Mouse (Mus musculus): ENCODE data around the gene Ccdc51. TPM values are rescaled to one million over a fixed set of nuclear protein-coding genes. Genes with fewer than 3 reads are reported as not detected.
A peak's percentile ranks its signal among the peaks of the same experiment; 100 is the strongest.

Gene Ccdc51
- polyA plus RNA-seq (2014; fragmentation: Nextera tagmentation; extraction: Ambion mirVana) = 13.4 and 15.1 TPM in 2 replicates

DNA sequence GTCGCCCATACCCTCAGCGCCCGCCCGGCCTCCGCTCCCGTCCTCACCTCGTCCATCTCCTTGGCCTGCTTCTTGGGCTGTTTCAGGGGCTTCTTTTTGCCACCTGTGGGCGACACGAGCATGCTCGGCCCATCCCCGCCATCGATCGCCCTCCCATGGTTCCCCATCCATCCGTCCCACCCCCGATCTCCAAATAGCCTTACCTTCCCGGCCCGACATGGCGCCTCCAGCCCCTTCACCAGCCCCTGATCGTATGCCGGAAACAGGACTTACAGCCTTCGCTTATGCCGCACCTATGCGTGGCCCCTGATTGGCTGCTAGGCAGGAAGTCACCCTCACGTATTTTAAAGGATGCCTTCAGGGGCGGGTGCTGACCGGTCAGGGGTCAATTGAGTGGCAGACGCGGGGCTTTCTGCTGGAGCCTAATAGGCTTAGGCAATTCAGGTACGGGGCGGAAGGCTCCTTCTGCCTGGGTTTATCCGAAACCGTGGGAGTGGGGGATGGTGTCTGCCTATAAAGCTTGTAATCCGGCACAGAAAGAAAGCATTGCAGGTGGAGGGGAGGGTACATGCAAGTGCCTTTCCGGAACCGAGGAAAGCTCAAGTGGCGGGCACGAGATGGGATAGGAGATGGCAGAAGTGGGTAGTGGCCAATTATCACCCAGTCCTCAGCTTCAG lies at the start of gene Ccdc51, which contains the start of gene Tma7:
Gene Ccdc51 (plus strand): TSS at position 370 of the 677 bp plus-strand sequence.
Gene Tma7 (minus strand): TSS at position 464 of the 677 bp plus-strand sequence.
- whole genome bisulfite sequencing = under 1% methylated on average over 37 of the region's 37 CpGs
- Histone ChIP-seq H3K9me3 (ENCODE audit: control insufficient read depth, low read length) (no peaks in the 10 kb centered on the region), H3K36me3 (ENCODE audit: control insufficient read depth, insufficient read depth, low read length) (no peaks in the 10 kb centered on the region), H3K4me1 (ENCODE audit: control insufficient read depth, insufficient read depth, low read length) (peaks cover 9% of the 10 kb centered on the region), H3K27me3 (ENCODE audit: control insufficient read depth, insufficient read depth, low read length) (no peaks in the 10 kb centered on the region), H3K9ac (ENCODE audit: low read length) (peak within 1 kb of the TSS; percentile 80), H3K27ac (ENCODE audit: low read depth, low read length) (peak within 1 kb of the TSS; percentile 27; the same call in 1 of the 2 replicates), H3K4me2 (ENCODE audit: low read depth) (peak within 1 kb of the TSS; percentile 95), H3K4me3 (ENCODE audit: low read depth, low read length) (peak within 1 kb of the TSS; percentile 84)
- peak; percentile 97 for ATAC-seq (ENCODE audit: insufficient read depth, low FRiP score, low TSS enrichment)
- DNase-seq (ENCODE audit: low spot score) = peak; percentile 88

- DNase-seq (ENCODE audit: low spot score) = peak; percentile 82
- H3K36me3 ChIP-seq (ENCODE audit: control insufficient read depth, insufficient read depth, low read length) = no peaks in the 10 kb centered on the region
- peak within 1 kb of the TSS; percentile 87 for H3K4me2 ChIP-seq (ENCODE audit: low read depth)
- no peaks in the 10 kb centered on the region for H3K27me3 ChIP-seq (ENCODE audit: control insufficient read depth, insufficient read depth, low read length)
- ATAC-seq (ENCODE audit: insufficient read depth, low FRiP score, low TSS enrichment) = peak; percentile 76
- 0% methylated on average over 37 of the region's 40 CpGs for WGBS
- peak within 1 kb of the TSS; percentile 56 for H3K4me3 ChIP-seq (ENCODE audit: low read depth, low read length)
- H3K9ac ChIP-seq (ENCODE audit: low read length) = peak within 1 kb of the TSS; percentile 73
- no peak within 1 kb of the TSS for H3K27ac ChIP-seq (ENCODE audit: low read depth, low read length)
- H3K9me3 ChIP-seq (ENCODE audit: control insufficient read depth, low read length) = no peaks in the 10 kb centered on the region
- H3K4me1 ChIP-seq (ENCODE audit: control insufficient read depth, insufficient read depth, low read length) = no peaks in the 10 kb centered on the region
Measured at GRCm38 (mm10) chr9:109038086-109038895, 44.0 kb upstream of the Ccdc51 start, which contains the start of gene Shisa5. TSS of gene Shisa5 (plus strand) at chr9:109038565.

GRCm38 (mm10) chr9:109038901-109039364 lies 43.4 kb upstream of the Ccdc51 start:
- Histone ChIP-seq H3K36me3 (ENCODE audit: control insufficient read depth, insufficient read depth, low read length) (no peaks in the 10 kb centered on the region), H3K4me2 (ENCODE audit: low read depth) (peak overlapping the region; percentile 87), H3K27ac (ENCODE audit: low read depth, low read length) (no peak overlapping the region), H3K9me3 (ENCODE audit: control insufficient read depth, low read length) (no peaks in the 10 kb centered on the region), H3K4me3 (ENCODE audit: low read depth, low read length) (peak overlapping the region; percentile 56), H3K4me1 (ENCODE audit: control insufficient read depth, insufficient read depth, low read length) (no peaks in the 10 kb centered on the region), H3K27me3 (ENCODE audit: control insufficient read depth, insufficient read depth, low read length) (no peaks in the 10 kb centered on the region), H3K9ac (ENCODE audit: low read length) (peak overlapping the region; percentile 73)
- DNase-seq (ENCODE audit: low spot score) (no peak), ATAC-seq (ENCODE audit: insufficient read depth, low FRiP score, low TSS enrichment) (no peak)
- WGBS = 21% methylated on average over 8 of the region's 8 CpGs

GRCm38 (mm10) chr9:109039681-109040080 lies 42.6 kb upstream of the Ccdc51 start:
- no peaks in the 10 kb centered on the region for H3K9me3 ChIP-seq (ENCODE audit: control insufficient read depth, low read length)
- no peaks in the 10 kb centered on the region for H3K27me3 ChIP-seq (ENCODE audit: control insufficient read depth, insufficient read depth, low read length)
- DNase-seq (ENCODE audit: low spot score) (no peak), ATAC-seq (ENCODE audit: insufficient read depth, low FRiP score, low TSS enrichment) (no peak)
- 87% methylated on average over 4 of the region's 4 CpGs for WGBS
- no peak overlapping the region for H3K9ac ChIP-seq (ENCODE audit: low read length)
- H3K4me3 ChIP-seq (ENCODE audit: low read depth, low read length) = no peak overlapping the region
- H3K4me1 ChIP-seq (ENCODE audit: control insufficient read depth, insufficient read depth, low read length) = no peaks in the 10 kb centered on the region
- no peak overlapping the region for H3K4me2 ChIP-seq (ENCODE audit: low read depth)
- H3K36me3 ChIP-seq (ENCODE audit: control insufficient read depth, insufficient read depth, low read length) = no peaks in the 10 kb centered on the region
- no peak overlapping the region for H3K27ac ChIP-seq (ENCODE audit: low read depth, low read length)

DNA sequence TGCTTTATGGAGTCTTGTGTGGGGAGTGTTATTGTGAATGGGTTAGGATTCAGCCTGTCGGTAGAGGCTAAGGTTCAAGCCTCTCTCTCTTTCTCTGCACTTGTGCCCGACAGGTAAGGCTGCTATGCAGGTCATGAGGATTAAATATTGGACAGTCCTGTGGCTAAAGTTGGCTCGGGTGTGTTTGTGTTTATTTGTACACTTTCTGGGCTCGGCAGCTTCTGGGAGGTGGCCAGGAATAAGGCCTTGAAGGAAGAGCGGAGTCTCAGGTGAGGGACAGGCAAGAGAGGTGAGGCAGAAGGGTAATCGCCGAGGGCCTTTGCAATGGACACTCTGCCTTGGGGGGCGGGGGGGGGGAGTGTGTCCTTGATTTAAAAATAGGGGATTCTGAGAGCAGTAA lies 42.1 kb upstream of the Ccdc51 start:
- no peak for ATAC-seq (ENCODE audit: insufficient read depth, low FRiP score, low TSS enrichment)
- H3K36me3 ChIP-seq (ENCODE audit: control insufficient read depth, insufficient read depth, low read length) = no peaks in the 10 kb centered on the region
- no peaks in the 10 kb centered on the region for H3K4me1 ChIP-seq (ENCODE audit: control insufficient read depth, insufficient read depth, low read length)
- no peak overlapping the region for H3K9ac ChIP-seq (ENCODE audit: low read length)
- 82% methylated on average over 8 of the region's 8 CpGs for WGBS
- H3K27ac ChIP-seq (ENCODE audit: low read depth, low read length) = no peak overlapping the region
- H3K27me3 ChIP-seq (ENCODE audit: control insufficient read depth, insufficient read depth, low read length) = no peaks in the 10 kb centered on the region
- no peaks in the 10 kb centered on the region for H3K9me3 ChIP-seq (ENCODE audit: control insufficient read depth, low read length)
- no peak overlapping the region for H3K4me2 ChIP-seq (ENCODE audit: low read depth)
- H3K4me3 ChIP-seq (ENCODE audit: low read depth, low read length) = no peak overlapping the region
- DNase-seq (ENCODE audit: low spot score) = no peak

- ATAC-seq (ENCODE audit: insufficient read depth, low FRiP score, low TSS enrichment) (no peak), DNase-seq (ENCODE audit: low spot score) (no peak)
- no peak overlapping the region for H3K4me3 ChIP-seq (ENCODE audit: low read depth, low read length)
- H3K9ac ChIP-seq (ENCODE audit: low read length) = no peak overlapping the region
- no peak overlapping the region for H3K4me2 ChIP-seq (ENCODE audit: low read depth)
- 57% methylated on average over 6 of the region's 6 CpGs for WGBS
- no peaks in the 10 kb centered on the region for H3K9me3 ChIP-seq (ENCODE audit: control insufficient read depth, low read length)
- H3K36me3 ChIP-seq (ENCODE audit: control insufficient read depth, insufficient read depth, low read length) = no peaks in the 10 kb centered on the region
- H3K4me1 ChIP-seq (ENCODE audit: control insufficient read depth, insufficient read depth, low read length) = no peaks in the 10 kb centered on the region
- H3K27me3 ChIP-seq (ENCODE audit: control insufficient read depth, insufficient read depth, low read length) = no peaks in the 10 kb centered on the region
- H3K27ac ChIP-seq (ENCODE audit: low read depth, low read length) = no peak overlapping the region
Measured at GRCm38 (mm10) chr9:109040906-109041305, 41.4 kb upstream of the Ccdc51 start.

- ATAC-seq (ENCODE audit: insufficient read depth, low FRiP score, low TSS enrichment) (no peak), DNase-seq (ENCODE audit: low spot score) (no peak)
- H3K9ac ChIP-seq (ENCODE audit: low read length) = no peak overlapping the region
- no peaks in the 10 kb centered on the region for H3K27me3 ChIP-seq (ENCODE audit: control insufficient read depth, insufficient read depth, low read length)
- no peak overlapping the region for H3K27ac ChIP-seq (ENCODE audit: low read depth, low read length)
- H3K36me3 ChIP-seq (ENCODE audit: control insufficient read depth, insufficient read depth, low read length) = no peaks in the 10 kb centered on the region
- no peaks in the 10 kb centered on the region for H3K4me1 ChIP-seq (ENCODE audit: control insufficient read depth, insufficient read depth, low read length)
- WGBS = 85% methylated on average over 7 of the region's 7 CpGs
- no peaks in the 10 kb centered on the region for H3K9me3 ChIP-seq (ENCODE audit: control insufficient read depth, low read length)
- H3K4me2 ChIP-seq (ENCODE audit: low read depth) = no peak overlapping the region
- no peak overlapping the region for H3K4me3 ChIP-seq (ENCODE audit: low read depth, low read length)
Measured at GRCm38 (mm10) chr9:109041351-109041750, 40.9 kb upstream of the Ccdc51 start.

DNA sequence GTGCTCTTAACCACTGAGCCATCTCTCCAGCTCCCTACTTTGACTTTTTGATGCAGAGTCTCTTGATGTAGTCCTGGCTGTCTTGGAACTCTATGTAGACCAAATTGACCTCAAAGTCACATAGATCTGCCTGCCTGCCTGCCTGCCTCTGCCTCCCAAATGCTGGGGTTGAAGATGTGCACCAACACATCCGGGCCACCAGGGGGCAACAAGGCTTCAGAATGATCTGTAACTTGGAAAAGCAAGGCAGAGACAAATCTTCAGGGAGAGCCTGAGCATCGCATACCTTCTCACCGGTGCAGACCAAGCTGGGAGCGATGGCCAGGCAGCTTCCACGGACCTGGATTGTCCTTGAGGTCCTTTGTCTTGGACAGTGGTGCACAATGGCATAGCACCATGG lies 36.0 kb upstream of the Ccdc51 start:
- H3K4me1 ChIP-seq (ENCODE audit: control insufficient read depth, insufficient read depth, low read length) = no peaks in the 10 kb centered on the region
- no peak overlapping the region for H3K27ac ChIP-seq (ENCODE audit: low read depth, low read length)
- H3K4me2 ChIP-seq (ENCODE audit: low read depth) = no peak overlapping the region
- WGBS = 40% methylated on average over 5 of the region's 5 CpGs
- DNase-seq (ENCODE audit: low spot score) (peak; percentile 55), ATAC-seq (ENCODE audit: insufficient read depth, low FRiP score, low TSS enrichment) (no peak)
- no peaks in the 10 kb centered on the region for H3K36me3 ChIP-seq (ENCODE audit: control insufficient read depth, insufficient read depth, low read length)
- H3K27me3 ChIP-seq (ENCODE audit: control insufficient read depth, insufficient read depth, low read length) = no peaks in the 10 kb centered on the region
- H3K4me3 ChIP-seq (ENCODE audit: low read depth, low read length) = no peak overlapping the region
- no peak overlapping the region for H3K9ac ChIP-seq (ENCODE audit: low read length)
- no peaks in the 10 kb centered on the region for H3K9me3 ChIP-seq (ENCODE audit: control insufficient read depth, low read length)

Data from neural tube, embryonic 11.5 days (tissue).